Mouse (Mus musculus) CD4-positive, CD25-positive, alpha-beta regulatory T cell (primary cell): ENCODE data around the gene Pfkl. TPM values are rescaled to one million over a fixed set of nuclear protein-coding genes. Genes with fewer than 3 reads are reported as not detected.

Experiments
- polyA plus RNA-seq: library from polyadenylated mRNA; unstranded; fragments of 100-300 nt; shearing (Covaris generic); gene quantifications from one replicate; pipeline ENCODE4 v1.2.1, GENCODE M21; 2017

Pfkl gene
- polyA plus RNA-seq = 69.3 TPM

GRCm38 (mm10) chr10:78009945-78010293 is at the start of gene Pfkl:
Gene Pfkl (minus strand): TSS chr10:78010083.

GRCm38 (mm10) chr10:78043406-78043836 is 33.5 kb upstream of the Pfkl start, which contains the start of gene Aire:
Gene Aire (minus strand): TSS chr10:78043610.

DNA sequence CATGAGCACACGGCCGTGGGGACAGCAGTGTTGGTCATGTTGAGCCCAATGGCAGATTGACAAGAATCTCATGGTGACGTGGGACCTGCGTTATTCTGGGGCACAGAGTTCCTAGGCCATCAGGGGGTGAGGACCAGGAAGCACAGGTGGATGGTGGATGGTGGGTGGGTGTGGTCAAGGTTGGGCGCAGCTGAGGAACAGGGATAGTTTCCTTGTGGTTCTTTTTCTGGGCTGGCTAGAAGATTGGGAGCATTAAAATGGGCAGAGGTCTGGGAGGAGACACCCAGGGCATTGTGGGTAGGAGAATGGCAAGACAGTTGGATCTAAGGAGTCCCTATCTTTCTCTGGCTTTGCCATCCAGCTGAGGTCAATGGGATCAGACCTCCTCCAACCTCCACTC is 31.8 kb upstream of the Pfkl start, which contains the start of gene Dnmt3l:
Dnmt3l (plus strand) TSS at position 301 of the 400 bp plus-strand sequence.

GRCm38 (mm10) chr10:77978351-77979350 is 31.2 kb downstream of the Pfkl start, which contains the start of gene 1810043G02Rik:
Gene 1810043G02Rik (plus strand): TSS chr10:77978524.

GRCm38 (mm10) chr10:77970481-77970880 is 39.4 kb downstream of the Pfkl start, which contains the start of gene Trpm2:
Gene Trpm2 (minus strand): TSS chr10:77970563.

Other genes with a start within 250 kb of the Pfkl start
- gene Gm3238, start 238.8 kb downstream of the Pfkl start, polyA plus RNA-seq = not detected
- gene Gm7138, start 233.1 kb downstream of the Pfkl start, polyA plus RNA-seq = not detected
- gene Gm3250, start 227.5 kb downstream of the Pfkl start, polyA plus RNA-seq = not detected
- not detected for gene Gm7137, start 221.9 kb downstream of the Pfkl start, polyA plus RNA-seq
- gene Gm9639, start 215.0 kb downstream of the Pfkl start, polyA plus RNA-seq = not detected
- not detected for gene Gm19668, start 210.9 kb downstream of the Pfkl start, polyA plus RNA-seq
- gene Gm9507, start 198.2 kb downstream of the Pfkl start, polyA plus RNA-seq = not detected
- not detected for gene Gm2696, start 195.4 kb downstream of the Pfkl start, polyA plus RNA-seq
- gene Krtap10-4, start 183.0 kb downstream of the Pfkl start, polyA plus RNA-seq = not detected
- gene Krtap10-10, start 174.1 kb downstream of the Pfkl start, polyA plus RNA-seq = not detected
- gene Gm36176, start 163.3 kb downstream of the Pfkl start, polyA plus RNA-seq = not detected
- gene Gm10318, start 157.2 kb downstream of the Pfkl start, polyA plus RNA-seq = not detected
- not detected for gene Gm3285, start 148.1 kb downstream of the Pfkl start, polyA plus RNA-seq
- 0.11 TPM for gene Lrrc3, start 107.5 kb downstream of the Pfkl start, polyA plus RNA-seq
- 0.49 TPM for gene Trpm2, start 39.5 kb downstream of the Pfkl start, polyA plus RNA-seq
- gene 1810043G02Rik, start 31.6 kb downstream of the Pfkl start, polyA plus RNA-seq = 8.2 TPM
- not detected for gene Dnmt3l, start 31.9 kb upstream of the Pfkl start, polyA plus RNA-seq
- 0.34 TPM for gene Aire, start 33.5 kb upstream of the Pfkl start, polyA plus RNA-seq
- 8.9 TPM for gene Icosl, start 59.2 kb upstream of the Pfkl start, polyA plus RNA-seq
- gene D10Jhu81e, start 159.7 kb upstream of the Pfkl start, polyA plus RNA-seq = 71.3 TPM
- 28.0 TPM for gene Pwp2, start 175.1 kb upstream of the Pfkl start, polyA plus RNA-seq
- 40.8 TPM for gene Trappc10, start 234.6 kb upstream of the Pfkl start, polyA plus RNA-seq